Mouse (Mus musculus) lung, adult 18-20 months (tissue): ENCODE data around the gene Irf3.
A peak's percentile ranks its signal among the peaks of the same experiment; 100 is the strongest.
"Not testable (repeated sequence)": the region's sequence is repeated elsewhere in the genome, so short reads cannot be mapped to it uniquely, and the experiment has no call there.

Experiments
- DNase-seq, 2 experiments: peaks; one replicate each; pipeline ENCODE4 v3.0.0; 2022; ENCODE audit warnings: mixed read lengths in 2 of 2

Irf3 gene

DNA sequence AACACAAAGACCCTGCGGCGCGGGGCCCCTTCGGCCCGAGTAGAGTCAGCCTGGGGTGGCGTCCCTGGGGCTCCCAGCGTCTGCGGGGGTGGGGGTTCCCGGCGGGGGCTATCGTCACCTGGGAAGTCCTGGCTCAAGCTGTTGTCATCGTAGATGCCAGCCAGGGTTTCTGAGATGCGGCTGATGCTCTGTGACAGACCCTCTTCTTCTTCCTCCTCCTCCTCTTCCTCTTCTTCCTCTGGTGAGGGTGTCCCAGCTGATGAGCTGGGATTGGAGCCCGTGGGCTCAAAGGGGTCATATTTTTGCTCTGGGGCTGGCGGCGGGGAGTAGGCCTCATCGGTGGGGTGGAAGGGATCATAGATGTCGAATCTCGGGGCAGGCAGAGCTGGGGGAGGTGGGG is 11.0 kb downstream of the Irf3 start:
- DNase-seq: no peak

DNA sequence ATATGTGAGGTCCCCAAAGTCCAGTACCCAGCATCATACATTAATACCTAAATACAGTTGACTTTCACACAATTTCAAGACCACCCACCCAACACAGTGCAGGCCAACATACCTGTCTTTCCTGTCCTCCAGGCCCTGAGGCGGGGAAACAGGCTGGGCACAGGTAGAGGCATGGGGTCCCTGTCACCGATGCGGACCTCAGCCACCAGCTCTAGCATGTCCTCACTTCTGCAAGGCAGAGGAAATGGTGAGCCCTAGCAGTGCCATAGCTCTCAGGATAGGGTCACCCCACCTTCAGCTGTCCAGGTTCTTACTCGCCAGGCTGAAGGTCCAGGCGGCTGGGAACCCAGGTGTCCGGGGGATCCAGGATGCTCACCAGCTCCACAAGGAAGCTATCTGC is 14.6 kb downstream of the Irf3 start:
- no peak for DNase-seq

DNA sequence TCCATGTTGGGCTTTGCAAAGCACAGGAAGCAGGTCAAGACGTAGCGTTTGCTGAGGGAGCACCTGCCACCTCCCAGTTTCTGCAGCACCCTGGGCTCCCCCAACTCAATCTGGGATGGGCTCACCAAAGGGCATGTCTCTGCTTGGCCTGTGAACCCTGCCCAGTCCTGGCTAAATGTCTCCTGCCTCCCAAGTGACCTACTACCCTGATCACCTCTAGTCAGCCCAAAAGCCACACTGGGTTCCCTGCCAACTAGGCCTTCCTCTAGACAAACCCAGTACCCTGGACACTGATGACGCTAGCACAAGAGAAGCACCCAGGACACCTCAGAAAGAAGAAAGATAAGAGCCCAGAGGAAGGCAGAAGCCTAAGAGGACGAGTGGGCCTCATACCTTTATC is 15.4 kb downstream of the Irf3 start:
- no peak for DNase-seq

DNA sequence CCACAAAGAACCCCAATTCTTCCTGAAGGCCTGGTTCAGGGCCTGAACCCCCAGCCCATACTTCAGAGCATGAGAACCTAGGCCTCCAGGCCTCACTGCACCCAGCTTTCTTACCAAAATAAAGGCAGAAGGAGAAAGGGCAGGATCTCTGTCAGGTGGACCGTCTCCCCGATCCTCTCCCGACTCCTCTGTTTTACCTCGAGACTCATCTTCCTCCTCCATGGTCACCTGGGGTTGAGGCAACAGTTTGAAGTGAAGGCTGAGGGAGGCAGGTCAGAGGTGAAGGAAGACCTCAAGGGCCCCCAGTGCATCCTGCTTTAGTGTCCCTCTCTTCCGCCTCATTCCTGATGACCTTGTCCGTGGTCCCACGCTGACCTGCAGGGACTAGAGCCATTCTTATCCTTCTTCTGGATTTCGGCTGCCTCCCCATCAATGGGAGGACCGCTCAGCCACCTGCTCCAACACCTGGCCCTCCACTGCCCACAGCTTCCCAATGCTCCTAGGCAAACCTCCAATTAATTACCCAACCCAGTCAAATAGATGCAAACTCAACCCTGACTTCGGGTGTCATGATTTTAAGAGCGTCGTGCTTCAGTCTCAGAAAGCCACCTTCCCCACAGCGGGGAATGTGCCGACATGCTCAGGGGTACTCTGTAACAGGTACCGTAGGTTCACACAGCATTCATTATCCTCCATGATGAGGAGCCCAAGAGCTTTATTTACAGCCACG is 16.1 kb downstream of the Irf3 start:
- no peak for DNase-seq

DNA sequence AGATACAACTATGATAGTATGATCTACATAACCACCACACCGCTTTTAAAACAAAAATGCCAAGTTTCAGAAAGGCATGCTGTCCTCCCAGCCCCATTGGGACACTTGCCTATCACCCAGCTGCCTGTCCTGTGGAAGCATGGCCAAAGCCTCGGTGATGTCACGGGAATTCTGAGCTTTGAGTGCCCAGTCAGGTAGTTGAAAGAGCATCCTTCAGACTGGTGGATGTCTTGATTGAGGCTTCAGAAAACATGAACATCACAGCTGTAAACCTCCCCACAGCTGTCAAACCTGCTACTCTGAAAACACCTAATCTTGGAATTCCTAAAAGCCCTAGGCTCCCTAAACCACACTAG is 16.6 kb downstream of the Irf3 start:
- no peak for DNase-seq

DNA sequence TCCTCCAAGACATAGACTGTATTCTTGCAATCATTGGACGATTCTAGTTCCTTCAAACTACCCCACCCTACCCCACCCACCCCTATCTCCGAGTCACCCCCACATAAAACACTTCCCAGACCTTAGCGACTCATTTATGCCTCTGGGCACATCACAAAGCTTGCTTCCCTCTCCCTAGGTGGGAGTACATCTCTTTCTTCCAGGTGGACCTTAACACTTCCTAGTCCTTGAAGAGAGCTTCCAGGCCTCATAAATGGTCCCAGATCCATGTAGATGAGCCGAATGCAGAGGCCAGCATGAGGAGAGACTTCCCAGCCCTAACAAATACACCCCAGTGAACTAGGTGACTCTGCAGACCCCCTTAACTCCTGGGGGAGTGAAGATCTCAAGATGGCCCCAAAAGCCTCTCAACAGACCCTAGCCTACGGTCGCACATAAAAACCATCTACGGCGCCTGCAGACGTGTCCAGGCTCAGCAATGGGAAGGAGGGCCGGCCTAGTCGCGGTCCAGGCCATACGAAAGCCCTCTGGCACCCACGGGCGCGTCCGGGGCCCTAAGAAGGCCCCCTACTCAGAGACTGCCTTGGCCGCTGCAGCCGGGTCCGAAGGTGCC is 18.0 kb downstream of the Irf3 start:
- DNase-seq: no peak

DNA sequence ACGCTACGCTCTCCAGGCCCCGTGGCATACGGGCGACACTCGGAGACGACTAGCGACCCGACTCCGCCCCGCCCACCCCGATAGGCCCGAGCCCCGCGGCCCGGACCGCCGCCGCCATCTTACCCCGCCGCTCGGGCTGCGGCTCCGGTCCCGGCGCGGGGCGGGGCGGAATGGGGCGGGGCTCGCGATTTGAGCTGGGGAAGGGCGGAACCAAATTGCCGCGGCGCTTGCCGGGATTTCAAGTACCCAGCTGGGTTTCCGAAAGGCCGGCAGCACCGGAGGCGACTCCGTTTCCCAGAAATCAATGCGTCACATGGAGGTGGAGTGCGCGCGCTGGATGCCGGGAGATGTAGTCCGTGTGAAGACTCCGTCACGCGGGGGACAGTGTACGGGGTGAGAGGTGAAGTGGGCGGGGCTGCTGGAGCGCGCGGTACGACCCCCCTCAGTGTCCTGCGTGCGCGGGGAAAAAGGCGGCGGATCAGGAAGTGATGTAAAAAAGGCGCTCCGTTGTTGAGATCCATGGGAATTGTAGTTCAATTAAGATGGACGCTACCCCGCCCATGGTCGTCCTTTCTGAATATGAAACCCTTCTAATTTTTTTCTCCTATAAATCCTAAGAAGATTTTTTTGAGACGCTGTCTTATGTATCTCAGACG is 18.6 kb downstream of the Irf3 start, which contains the start of gene Scaf1:
TSS of gene Scaf1 (minus strand) at position 407 of the 656 bp plus-strand sequence.
- DNase-seq: peak; percentile 100

DNA sequence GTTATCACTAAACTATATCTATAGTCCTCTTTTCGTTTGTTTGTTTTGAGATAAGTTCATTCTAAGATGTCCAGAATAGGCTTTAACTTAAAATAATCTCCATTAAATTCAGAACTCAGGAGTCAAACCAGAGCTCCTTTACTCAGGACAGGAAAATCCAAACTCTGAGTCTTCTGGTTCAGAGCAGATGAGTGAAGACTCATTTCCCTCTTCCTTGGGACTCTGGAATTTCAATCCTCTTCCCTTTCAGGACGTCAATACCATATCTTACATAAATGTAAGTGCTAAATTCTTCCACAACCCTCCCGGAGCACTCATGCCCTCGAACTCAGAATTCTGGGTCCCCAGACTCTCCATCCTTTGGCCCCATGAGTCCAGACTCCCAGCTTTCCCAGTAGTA is 19.3 kb downstream of the Irf3 start:
- DNase-seq: no peak

DNA sequence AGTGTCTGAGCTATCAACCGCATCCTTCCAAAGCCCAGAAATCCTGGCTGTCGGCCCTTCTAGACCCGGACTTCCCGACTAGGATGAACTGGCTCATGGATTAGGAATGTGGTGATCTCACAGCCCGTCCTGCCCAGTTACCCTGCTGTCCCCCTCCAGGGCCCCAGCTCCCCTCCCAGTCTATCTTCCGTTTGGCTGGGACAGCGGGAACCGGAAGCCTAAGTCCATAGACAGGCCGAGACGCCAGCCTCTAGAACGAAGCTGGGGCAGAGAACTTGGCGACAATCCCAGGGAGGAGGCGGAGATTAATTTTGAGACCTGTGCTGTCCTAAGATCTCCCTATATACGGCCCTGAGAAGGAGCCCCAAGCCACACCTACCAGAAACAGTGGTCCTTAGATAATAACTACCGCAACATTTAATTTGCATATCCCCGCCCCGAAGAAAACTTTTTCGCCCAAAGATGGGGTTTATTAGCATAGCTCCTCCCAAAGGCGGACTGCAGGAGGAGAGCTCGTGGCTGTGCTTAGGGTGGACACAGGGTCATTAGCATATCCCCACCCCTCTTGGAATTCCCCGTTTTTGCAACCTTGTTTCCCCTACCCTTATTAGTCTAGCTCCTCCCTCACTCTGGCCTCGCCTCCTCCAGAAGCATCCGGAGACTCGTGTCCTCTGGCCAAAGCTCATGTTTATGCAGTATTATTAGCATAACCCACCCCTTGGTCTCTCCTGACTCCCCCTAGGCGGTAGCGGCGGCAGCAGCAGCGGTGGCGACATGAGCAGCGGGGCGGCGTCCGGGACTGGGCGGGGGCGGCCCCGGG is 20.0 kb downstream of the Irf3 start, which contains the start of gene Rras:
TSS of gene Rras (plus strand) at position 720 of the 820 bp plus-strand sequence.
- DNase-seq: peak; percentile 98 to 99

DNA sequence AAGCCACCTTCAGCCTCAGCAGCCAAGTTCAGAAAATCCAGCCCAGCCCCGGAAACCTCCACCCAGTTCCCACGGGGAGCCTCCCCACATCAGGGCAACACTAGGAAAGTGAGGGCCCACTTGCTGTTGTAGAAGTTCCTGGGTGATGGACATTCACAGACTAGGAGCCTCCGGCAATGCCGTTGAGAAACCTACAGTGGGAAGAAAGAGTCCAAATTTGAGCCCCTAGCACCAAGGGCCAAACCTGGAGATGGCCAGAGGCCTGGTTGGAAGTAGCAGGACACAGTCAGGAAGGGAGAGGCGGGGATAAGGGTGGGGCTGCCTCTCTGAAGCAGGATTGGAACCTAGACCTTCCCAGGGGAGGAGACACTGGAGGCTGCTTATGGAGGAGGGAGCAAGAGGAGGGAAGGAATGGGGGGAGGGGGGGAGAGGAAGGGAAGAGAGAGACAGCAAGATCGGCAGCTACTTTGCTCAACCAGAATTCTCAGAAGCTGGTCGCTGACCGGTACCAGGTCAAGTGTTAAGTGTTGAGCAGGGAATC is 21.7 kb downstream of the Irf3 start:
- peak; percentile 87 to 90 for DNase-seq

DNA sequence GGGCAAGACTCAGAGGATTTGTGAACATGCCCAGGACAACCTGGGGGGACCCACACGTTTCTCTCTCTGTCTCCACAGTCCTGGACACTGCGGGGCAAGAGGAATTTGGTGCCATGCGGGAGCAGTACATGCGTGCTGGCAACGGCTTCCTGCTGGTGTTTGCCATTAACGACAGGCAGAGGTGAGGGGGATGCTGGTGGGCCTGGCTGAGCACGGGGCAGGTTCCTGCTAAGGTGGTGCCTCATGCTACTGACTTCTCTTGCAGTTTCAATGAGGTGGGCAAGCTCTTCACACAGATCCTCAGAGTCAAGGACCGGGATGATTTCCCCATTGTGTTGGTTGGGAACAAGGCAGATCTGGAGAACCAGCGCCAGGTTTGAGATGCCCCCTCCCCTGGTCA is 22.8 kb downstream of the Irf3 start:
- no peak for DNase-seq

DNA sequence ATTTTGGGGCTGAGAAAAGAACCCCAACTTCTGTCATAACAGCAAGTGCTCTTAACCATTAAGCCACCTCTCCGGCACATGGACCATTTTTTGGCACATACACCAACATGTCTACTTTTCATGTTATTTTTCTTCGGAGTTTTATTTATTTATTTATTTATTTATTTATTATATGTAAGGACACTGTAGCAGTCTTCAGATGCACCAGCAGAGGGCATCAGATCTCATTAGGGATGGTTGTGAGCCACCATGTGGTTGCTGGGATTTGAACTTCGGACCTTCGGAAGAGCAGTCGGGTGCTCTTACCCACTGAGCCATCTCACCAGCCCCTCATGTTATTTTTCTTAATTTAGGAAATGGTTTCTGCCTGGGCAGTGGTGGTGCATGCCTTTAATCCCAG is 26.3 kb downstream of the Irf3 start:
- not testable (repeated sequence) for DNase-seq

DNA sequence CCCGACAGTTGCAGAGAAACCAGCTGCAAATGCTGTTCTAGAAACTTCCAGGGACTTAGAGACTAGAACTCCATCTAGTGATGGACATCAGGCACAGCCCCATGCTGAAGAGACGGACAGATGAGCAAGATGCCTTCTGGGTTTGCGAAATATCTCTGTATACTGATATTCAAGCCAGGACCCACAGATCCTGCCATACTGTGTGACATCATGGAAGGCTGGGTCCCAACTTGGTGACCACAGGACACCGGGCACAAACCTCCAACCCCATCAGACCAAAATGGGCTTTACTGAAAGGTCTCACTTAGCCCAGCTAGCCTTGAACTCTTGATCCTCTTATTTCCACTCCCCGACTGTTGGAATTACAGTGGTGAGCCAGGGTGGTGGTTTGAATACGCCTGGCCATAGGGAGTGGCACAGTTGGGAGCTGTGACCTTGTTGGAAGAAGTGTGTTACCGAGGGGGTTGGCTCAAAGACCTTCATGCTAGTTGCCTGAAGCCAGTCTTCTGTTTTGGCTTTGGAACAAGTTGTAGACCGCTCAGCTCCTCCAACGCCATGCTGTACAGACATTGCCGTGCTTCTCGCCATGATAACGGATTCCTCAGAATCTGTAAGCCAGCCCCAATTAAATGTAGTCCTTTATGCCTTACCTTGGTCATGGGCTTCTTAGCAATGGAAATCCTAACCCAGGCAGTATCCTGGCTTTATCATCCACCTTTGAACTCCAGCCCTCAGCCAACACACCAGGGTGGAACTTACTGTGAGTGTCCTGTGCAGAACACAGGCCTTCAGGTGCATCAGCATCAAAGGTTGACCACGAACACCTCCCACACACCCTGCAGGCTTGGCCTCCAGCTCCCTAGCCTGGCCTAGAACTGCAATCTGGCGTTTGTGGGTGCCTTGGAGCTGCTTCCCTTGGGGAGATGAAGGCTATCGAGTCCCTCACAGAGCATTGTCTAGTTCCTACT is 27.1 kb downstream of the Irf3 start:
- DNase-seq: no peak

DNA sequence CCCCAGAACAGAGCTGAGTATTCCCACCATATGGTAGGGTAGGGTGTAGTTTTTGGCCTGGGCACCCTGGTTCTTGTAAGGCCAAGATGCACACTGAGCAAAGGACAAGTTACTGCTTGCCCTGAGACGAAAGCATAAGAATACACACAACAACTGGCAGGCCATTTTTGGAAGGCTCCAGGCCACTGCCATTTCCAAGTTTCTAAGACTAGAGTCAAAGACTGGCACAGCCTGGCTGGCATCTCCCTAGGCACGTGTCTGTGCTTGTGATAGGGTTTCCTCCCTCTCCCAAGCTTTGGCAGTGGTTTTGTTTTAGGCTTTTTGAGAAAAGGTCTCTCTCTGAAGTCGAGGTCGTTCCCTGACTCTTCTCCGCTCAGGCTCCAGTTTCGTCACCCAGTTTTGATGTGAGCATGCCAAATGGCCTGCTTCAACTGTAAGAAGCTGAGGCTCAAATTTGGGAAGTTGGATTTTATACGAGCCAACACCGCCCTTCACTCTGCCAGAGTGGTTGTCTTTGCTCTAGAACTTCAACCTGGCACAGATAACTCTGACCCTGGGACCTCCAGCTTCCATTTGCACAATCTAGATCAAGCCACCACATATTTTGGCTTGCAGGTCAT is 28.3 kb downstream of the Irf3 start:
- DNase-seq: no peak

DNA sequence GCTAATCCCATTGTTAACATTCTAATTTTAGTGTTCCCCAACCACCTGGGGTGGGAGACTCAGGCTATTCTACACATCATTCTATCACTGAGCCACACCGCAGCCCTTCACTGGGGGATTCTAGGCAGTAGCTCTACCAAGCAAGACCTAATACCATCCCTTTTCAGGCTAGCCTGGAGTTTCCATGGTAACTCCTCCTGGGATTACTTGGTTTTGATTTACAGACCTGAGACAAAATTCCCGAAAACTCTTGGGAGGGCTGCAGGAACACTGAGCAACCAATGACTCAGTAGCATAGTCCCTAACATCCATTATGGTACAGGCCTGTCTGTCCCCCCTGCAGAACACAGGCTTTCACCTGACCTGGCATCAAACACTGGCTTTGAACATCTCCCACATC is 28.8 kb downstream of the Irf3 start:
- no peak for DNase-seq

DNA sequence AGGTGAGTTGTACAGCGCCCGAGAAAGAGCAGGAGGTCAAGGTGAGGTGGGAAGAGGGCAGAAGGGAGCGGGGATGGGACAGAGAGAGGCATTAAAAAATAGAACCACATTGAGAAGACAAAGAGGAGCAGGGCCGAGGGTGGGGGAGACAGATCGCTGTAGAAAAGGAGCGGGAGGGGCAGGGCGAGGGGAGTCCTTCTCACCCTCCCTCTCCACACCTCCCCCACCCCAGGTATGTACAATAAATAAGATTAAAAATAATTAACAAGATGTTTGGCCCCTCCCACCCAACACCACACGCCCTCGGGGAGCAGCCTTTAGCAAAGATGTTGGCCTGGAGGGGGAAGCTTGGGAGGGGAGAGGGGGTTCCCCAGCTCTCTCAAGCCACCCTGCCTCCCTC is 30.3 kb downstream of the Irf3 start:
- no peak for DNase-seq

DNA sequence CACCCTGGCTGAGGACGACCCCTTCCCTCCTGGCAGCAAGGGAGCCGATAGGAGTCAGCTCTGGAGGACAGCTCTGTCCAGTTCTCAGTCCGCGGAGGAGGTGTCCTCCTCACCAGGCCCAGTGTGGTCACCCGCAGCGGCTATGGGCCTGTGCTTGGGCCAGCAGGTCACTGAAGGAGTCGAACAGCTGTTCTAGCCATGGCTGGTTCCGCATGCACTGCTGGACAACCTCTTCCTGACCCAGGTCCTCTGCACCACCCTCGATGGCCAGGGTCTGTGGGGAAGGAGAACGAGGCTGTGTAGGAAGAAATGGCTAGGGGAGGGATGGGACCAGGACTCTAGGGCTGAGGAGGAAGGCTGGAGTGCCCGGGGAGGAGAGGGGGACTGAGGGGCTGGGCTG is 30.9 kb downstream of the Irf3 start:
- no peak for DNase-seq

DNA sequence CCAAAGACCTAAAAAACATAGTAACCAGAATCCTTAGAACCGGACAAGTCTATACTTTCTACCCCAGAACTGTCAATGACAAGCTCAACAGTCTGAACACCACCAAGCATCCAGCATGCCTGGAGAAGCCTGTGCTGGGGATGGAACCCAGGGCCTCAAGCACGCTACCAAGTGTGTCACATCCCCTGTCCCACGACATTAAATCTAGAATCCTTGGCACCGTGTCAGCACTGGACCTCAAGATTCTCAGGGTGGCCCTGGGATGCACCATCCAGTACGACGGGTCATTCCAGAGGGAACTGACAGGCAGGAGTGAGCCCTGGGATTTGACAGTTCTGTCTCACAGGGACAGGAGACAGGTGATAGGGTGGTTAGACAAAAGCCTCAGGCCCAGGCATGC is 32.5 kb downstream of the Irf3 start:
- DNase-seq: no peak

DNA sequence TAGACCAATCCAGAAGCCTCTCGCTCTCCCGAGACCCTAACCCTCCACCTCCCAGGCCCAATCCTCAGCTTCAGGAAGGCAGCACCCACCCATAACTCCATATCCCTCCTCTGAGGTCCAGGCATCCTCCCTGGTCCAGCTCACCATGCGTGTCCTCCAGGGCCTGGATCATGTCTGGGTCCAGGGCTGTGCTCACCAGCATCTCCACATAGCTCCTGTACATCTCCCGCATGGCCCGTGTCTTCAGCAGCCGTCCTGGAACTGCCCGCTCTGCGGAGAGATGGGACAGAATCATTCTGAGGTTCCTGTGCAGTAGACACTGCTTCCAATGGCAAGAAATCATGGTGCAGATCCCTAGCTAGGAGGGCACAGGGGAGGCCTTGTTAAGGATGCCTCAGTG is 33.4 kb downstream of the Irf3 start:
- no peak for DNase-seq

DNA sequence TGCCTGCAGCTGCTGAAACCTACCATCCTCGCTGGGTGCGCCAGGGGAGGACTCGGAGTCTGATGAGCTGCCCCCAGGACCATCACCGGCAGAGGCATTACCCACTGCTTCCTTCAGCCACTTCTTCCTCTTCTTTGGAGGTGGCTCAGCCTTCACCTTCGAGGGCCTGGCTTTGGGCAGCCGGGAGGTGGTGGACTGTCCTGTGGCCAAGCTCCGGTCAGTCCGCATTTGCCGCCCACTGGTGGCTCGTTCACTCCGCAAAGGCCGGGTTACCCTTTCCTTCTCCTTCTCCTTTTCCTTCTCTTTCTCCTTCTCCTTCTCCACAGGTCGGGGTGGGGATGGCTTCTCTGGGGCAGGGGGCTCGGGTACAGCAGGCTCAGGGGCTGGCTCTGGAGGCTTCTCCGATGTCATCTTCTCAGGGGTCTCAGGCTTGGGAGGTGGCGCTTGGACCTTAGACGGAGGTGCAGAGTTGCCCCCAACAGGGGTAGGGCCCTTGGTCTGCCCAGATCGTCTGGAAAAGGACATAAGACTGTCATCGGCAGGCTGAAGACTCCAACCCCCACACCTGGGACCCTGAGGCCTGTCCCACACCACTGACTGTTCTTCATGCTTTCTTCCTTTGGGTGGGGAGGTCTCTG is 36.4 kb downstream of the Irf3 start:
- DNase-seq: no peak

DNA sequence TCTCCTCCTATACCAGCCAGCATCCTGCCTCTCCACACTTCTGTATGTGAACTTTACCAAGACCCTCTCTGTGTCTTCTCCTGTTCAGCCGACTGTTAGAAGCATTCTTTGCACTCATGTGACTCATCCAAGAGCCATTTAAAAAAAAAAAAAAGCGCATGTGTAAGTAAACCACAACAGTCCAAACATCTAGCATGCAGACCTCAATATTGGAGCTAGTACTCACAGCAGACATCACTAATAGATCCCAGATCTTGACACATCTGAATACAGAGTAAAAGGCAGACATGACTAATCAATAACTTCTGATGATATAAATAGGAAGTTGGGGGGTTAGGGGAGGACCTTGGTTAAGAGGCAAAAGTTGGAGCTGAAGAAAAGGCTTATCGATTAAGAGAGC is 38.2 kb downstream of the Irf3 start:
- no peak for DNase-seq
